Mouse (Mus musculus) C2C12 (cell line): ENCODE results near the gene Bpi. TPM values are rescaled to one million over a fixed set of nuclear protein-coding genes. Genes with fewer than 3 reads are reported as not detected.

Experiments
- H3K27me3 ChIP-seq: one replicate; pipeline ENCODE4 v1.6.1; 2011; ENCODE audit not compliant: control insufficient read depth, insufficient read depth, insufficient read length
- H3K36me3 ChIP-seq: one replicate; pipeline ENCODE4 v1.6.1; 2011; ENCODE audit not compliant: control insufficient read depth, insufficient read depth
- H3K4me3 ChIP-seq: one replicate; pipeline ENCODE4 v1.5.1; 2011; ENCODE audit warnings: mild to moderate bottlenecking, control low read depth; ENCODE audit not compliant: poor library complexity, insufficient read depth, severe bottlenecking
- H3K79me2 ChIP-seq: one replicate; pipeline ENCODE4 v1.6.1; 2011; ENCODE audit not compliant: control insufficient read depth, insufficient read depth
- H3K79me3 ChIP-seq: one replicate; pipeline ENCODE4 v1.6.1; 2011; ENCODE audit warnings: low read depth, control low read depth
- H3ac ChIP-seq: one replicate; pipeline ENCODE3; 2011; ENCODE audit warnings: low read depth; ENCODE audit not compliant: control insufficient read depth, insufficient read length
- CEBPB ChIP-seq: IDR thresholded peaks from one replicate; pipeline ENCODE4 v1.6.1; 2011; ENCODE audit warnings: low read depth, mild to moderate bottlenecking, control low read depth, moderate library complexity
- CTCF ChIP-seq: IDR thresholded peaks from one replicate; pipeline ENCODE4 v1.5.1; 2011; ENCODE audit not compliant: control insufficient read depth, insufficient read depth, insufficient read length
- FOSL1 ChIP-seq: IDR thresholded peaks from one replicate; pipeline ENCODE4 v1.8.0; 2011; ENCODE audit warnings: mild to moderate bottlenecking, low read length; ENCODE audit not compliant: poor library complexity, insufficient read depth, severe bottlenecking
- MAX ChIP-seq: IDR thresholded peaks from one replicate; pipeline ENCODE4 v1.6.1; 2011; ENCODE audit warnings: mild to moderate bottlenecking, control low read depth
- MYOD1 ChIP-seq: IDR thresholded peaks from one replicate; pipeline ENCODE4 v1.6.1; 2011; ENCODE audit warnings: low read depth; ENCODE audit not compliant: control insufficient read depth, insufficient read length
- MYOG ChIP-seq: IDR thresholded peaks from one replicate; pipeline ENCODE4 v1.6.1; 2011; ENCODE audit not compliant: control insufficient read depth, insufficient read length; ENCODE audit errors: extremely low read depth
- USF1 ChIP-seq: IDR thresholded peaks from one replicate; pipeline ENCODE4 v1.6.1; 2011; ENCODE audit warnings: low read depth, mild to moderate bottlenecking, control low read depth, moderate library complexity
- polyA plus RNA-seq: library from polyadenylated mRNA; unstranded; fragments of >200 nt; fragmentation: generic; extraction: Trizol; gene quantifications from one replicate; pipeline ENCODE4 v1.2.1, GENCODE M21; 2012; ENCODE audit warnings: missing spikeins

Gene Bpi
- polyA plus RNA-seq, 1 experiment: not detected

GRCm38 (mm10) chr2:158225301-158225700 is 32.6 kb upstream of the Bpi start:
- Histone ChIP-seq H3K4me3 (no peak overlapping the region), H3K36me3 (no peaks in the 10 kb centered on the region), H3K27me3 (no peaks in the 10 kb centered on the region), H3K79me2 (no peaks in the 10 kb centered on the region), H3ac (no peak overlapping the region), H3K79me3 (no peaks in the 10 kb centered on the region)
- no peak for TF ChIP-seq FOSL1
- TF ChIP-seq CTCF: peak; percentile 26

GRCm38 (mm10) chr2:158228670-158229502 is 29.0 kb upstream of the Bpi start, which contains the start of gene D630003M21Rik:
Gene D630003M21Rik, minus strand, starts transcription at chr2:158229222.
- TF ChIP-seq FOSL1 (no peak), MYOD1 (no peak), USF1 (no peak), CEBPB (no peak), CTCF (no peak), MAX (no peak), MYOG (no peak)
- H3K27me3 ChIP-seq: no peaks in the 10 kb centered on the region
- no peaks in the 10 kb centered on the region for H3K36me3 ChIP-seq
- no peaks in the 10 kb centered on the region for H3K79me2 ChIP-seq
- H3K79me3 ChIP-seq: no peaks in the 10 kb centered on the region
- H3K4me3 ChIP-seq: no peak within 1 kb of the TSS
- no peak within 1 kb of the TSS for H3ac ChIP-seq

GRCm38 (mm10) chr2:158229503-158229892 is 28.4 kb upstream of the Bpi start:
- no peak for TF ChIP-seq MYOG
- TF ChIP-seq CEBPB: no peak
- TF ChIP-seq USF1: no peak
- TF ChIP-seq CTCF: no peak
- TF ChIP-seq MAX: no peak
- TF ChIP-seq FOSL1: no peak
- no peak for TF ChIP-seq MYOD1
- Histone ChIP-seq H3K36me3 (no peaks in the 10 kb centered on the region), H3K27me3 (no peaks in the 10 kb centered on the region), H3K79me3 (no peaks in the 10 kb centered on the region), H3ac (no peak overlapping the region), H3K4me3 (no peak overlapping the region), H3K79me2 (no peaks in the 10 kb centered on the region)

DNA sequence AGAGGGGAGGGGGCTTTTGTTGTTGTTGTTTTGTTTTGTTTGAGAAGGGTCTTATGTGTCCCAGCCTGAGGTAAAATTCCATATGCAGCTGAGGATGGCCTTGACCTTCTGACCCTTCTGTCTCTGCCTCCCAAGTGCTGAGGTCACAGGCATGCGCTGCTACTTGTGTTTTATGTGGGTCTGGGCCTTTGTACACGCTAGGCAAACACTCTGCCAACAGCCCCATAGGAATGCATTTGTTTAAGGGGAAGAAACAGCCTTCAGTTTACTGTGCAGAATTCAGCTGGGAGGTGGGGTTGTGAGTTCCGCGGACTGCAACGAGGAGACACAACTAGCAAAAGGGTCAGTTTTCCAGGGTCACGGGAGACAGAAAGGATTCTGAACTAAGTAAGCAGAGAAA is 27.3 kb upstream of the Bpi start:
- Histone ChIP-seq H3K27me3 (no peaks in the 10 kb centered on the region), H3K4me3 (no peak overlapping the region)

DNA sequence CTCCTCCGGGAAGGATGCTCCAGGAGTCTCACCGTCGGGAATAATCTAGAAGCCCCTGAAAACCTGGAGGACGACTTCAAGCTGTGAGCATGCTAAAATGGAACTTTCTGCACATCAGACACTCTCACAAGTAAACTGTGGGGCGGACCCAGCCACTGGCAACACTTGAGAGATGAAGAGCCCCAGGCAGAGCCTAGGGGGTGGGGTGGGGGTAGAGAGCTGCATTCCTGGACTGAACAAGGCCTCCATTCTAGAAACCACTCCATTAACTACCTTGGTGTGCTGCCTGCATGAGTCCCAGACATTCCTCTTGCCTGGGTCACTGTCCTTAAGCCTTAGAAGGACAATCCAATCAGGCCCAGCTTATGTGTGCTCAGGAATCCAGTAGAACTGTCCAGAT is 26.8 kb upstream of the Bpi start:
- no peak overlapping the region for H3ac ChIP-seq
- no peaks in the 10 kb centered on the region for H3K79me2 ChIP-seq
- no peaks in the 10 kb centered on the region for H3K79me3 ChIP-seq
- no peaks in the 10 kb centered on the region for H3K36me3 ChIP-seq
- H3K4me3 ChIP-seq: no peak overlapping the region
- no peak for TF ChIP-seq CEBPB
- TF ChIP-seq USF1: no peak
- no peak for TF ChIP-seq MAX
- TF ChIP-seq CTCF: no peak
- no peak for TF ChIP-seq MYOD1
- no peak for TF ChIP-seq FOSL1
- no peak for TF ChIP-seq MYOG
- no peaks in the 10 kb centered on the region for H3K27me3 ChIP-seq

More for the DNA sequence above, 27.3 kb upstream of the Bpi start:
- no peak overlapping the region for H3ac ChIP-seq
- no peaks in the 10 kb centered on the region for H3K79me3 ChIP-seq
- no peaks in the 10 kb centered on the region for H3K36me3 ChIP-seq
- TF ChIP-seq FOSL1: no peak
- H3K79me2 ChIP-seq: no peaks in the 10 kb centered on the region

- H3K79me2 ChIP-seq: no peaks in the 10 kb centered on the region
- no peak overlapping the region for H3ac ChIP-seq
- TF ChIP-seq FOSL1 (no peak), USF1 (no peak), MYOG (no peak), CEBPB (no peak), MAX (no peak), CTCF (no peak), MYOD1 (no peak)
- H3K36me3 ChIP-seq: no peaks in the 10 kb centered on the region
- H3K27me3 ChIP-seq: no peaks in the 10 kb centered on the region
- H3K4me3 ChIP-seq: no peak overlapping the region
- H3K79me3 ChIP-seq: no peaks in the 10 kb centered on the region
Measured at GRCm38 (mm10) chr2:158232414-158232813, 25.5 kb upstream of the Bpi start.
